Mouse (Mus musculus) forebrain, embryonic 14.5 days (tissue): Measurements from ENCODE around the gene C1rl. TPM values are rescaled to one million over a fixed set of nuclear protein-coding genes. Genes with fewer than 3 reads are reported as not detected.
"Not testable (repeated sequence)": the region's sequence is repeated elsewhere in the genome, so short reads cannot be mapped to it uniquely, and the experiment has no call there.

Experiments used
- ATAC-seq: fragments of 200-750 bp; cut with Nextera tagmentation; 2 replicates; pipeline ENCODE4 v1.8.0; 2017; ENCODE audit warnings: mild to moderate bottlenecking, moderate library complexity
- DNase-seq: peaks from one replicate; pipeline ENCODE4 v3.0.0-alpha.2; 2015; ENCODE audit warnings: low spot score
- H3K27ac ChIP-seq: fragments of 300-500 bp; sonication (generic); 2 replicates; pipeline ENCODE4 v1.5.1; 2014; ENCODE audit warnings: low read depth, mild to moderate bottlenecking, control low read depth, low read length, moderate library complexity
- H3K27me3 ChIP-seq: fragments of 300-500 bp; sonication (generic); replicated peaks from 2 replicates; pipeline ENCODE4 v1.6.1; 2014; ENCODE audit warnings: low read length, control low read depth, mixed read lengths; ENCODE audit not compliant: control insufficient read depth, insufficient read depth
- H3K36me3 ChIP-seq: fragments of 300-500 bp; sonication (generic); 2 replicates; pipeline ENCODE4 v1.6.1; 2014; ENCODE audit warnings: low read length, control low read depth; ENCODE audit not compliant: control insufficient read depth, insufficient read depth
- H3K4me1 ChIP-seq: fragments of 300-500 bp; sonication (generic); 2 replicates; pipeline ENCODE4 v1.6.1; 2014; ENCODE audit warnings: antibody characterized with exemption, low read length, control low read depth; ENCODE audit not compliant: control insufficient read depth, insufficient read depth
- H3K4me2 ChIP-seq: fragments of 300-500 bp; sonication (generic); 2 replicates; pipeline ENCODE4 v1.6.1; 2014; ENCODE audit warnings: mild to moderate bottlenecking, control low read depth, low read length
- H3K4me3 ChIP-seq: fragments of 300-500 bp; sonication (generic); 2 replicates; pipeline ENCODE4 v1.5.1; 2014; ENCODE audit warnings: low read depth, low read length, control low read depth
- H3K9ac ChIP-seq: fragments of 300-500 bp; sonication (generic); 2 replicates; pipeline ENCODE4 v1.6.1; 2014; ENCODE audit warnings: mild to moderate bottlenecking, low read length, control low read depth, moderate library complexity
- H3K9me3 ChIP-seq: fragments of 300-500 bp; sonication (generic); replicated peaks from 2 replicates; pipeline ENCODE4 v1.6.1; 2016; ENCODE audit warnings: low read length, control low read depth, mixed read lengths; ENCODE audit not compliant: control insufficient read depth
- WGBS: fragments of 180-500 bp; shearing (Covaris S2); extraction: QIAGEN DNeasy Blood & Tissue Kit; methylation state at CpG from one replicate; pipeline ENCODE4 v1.1.7; 2014; 5-methylcytosine and 5-hydroxymethylcytosine counted together
- polyA plus RNA-seq: library from polyadenylated mRNA; unstranded; fragments of >200 nt; fragmentation: Nextera tagmentation; extraction: Ambion mirVana; gene quantifications from 2 replicates; pipeline ENCODE4 v1.2.1, GENCODE M21; 2014

C1rl gene
- polyA plus RNA-seq, 1 experiment from 2014 or later, result 0.17 TPM

- Histone ChIP-seq H3K4me1 (no peaks in the 10 kb centered on the region), H3K9ac (no peak overlapping the region), H3K4me2 (no peak overlapping the region), H3K4me3 (no peak overlapping the region), H3K27ac (no peak overlapping the region), H3K27me3 (no peaks in the 10 kb centered on the region), H3K9me3 (no peaks in the 10 kb centered on the region), H3K36me3 (no peaks in the 10 kb centered on the region)
- no peak for ATAC-seq
- DNase-seq, result no peak
- WGBS, result 83% methylated on average over 10 of the region's 10 CpGs
These were observed 15.4 kb downstream of the C1rl start for GRCm38 (mm10) chr6:124508292-124508691.

GRCm38 (mm10) chr6:124509192-124509591 is 16.3 kb downstream of the C1rl start:
- H3K4me1 ChIP-seq, H3K9me3 ChIP-seq, H3K4me2 ChIP-seq, DNase-seq, H3K27me3 ChIP-seq, H3K9ac ChIP-seq, H3K4me3 ChIP-seq, H3K36me3 ChIP-seq, H3K27ac ChIP-seq, ATAC-seq: not testable (repeated sequence)
- WGBS, result 84% methylated on average over 3 of the region's 5 CpGs

- Histone ChIP-seq H3K4me2 (no peak overlapping the region), H3K4me3 (no peak overlapping the region), H3K27ac (no peak overlapping the region), H3K27me3 (no peaks in the 10 kb centered on the region), H3K36me3 (no peaks in the 10 kb centered on the region), H3K4me1 (no peaks in the 10 kb centered on the region), H3K9ac (no peak overlapping the region), H3K9me3 (no peaks in the 10 kb centered on the region)
- 75% methylated on average over 6 of the region's 6 CpGs for WGBS
- ATAC-seq (no peak), DNase-seq (no peak)
These were observed 19.0 kb downstream of the C1rl start for GRCm38 (mm10) chr6:124511936-124512335.

- no peak within 1 kb of the TSS for H3K4me3 ChIP-seq
- H3K27ac ChIP-seq, result no peak within 1 kb of the TSS
- H3K9me3 ChIP-seq, result no peaks in the 10 kb centered on the region
- 5% methylated on average over 6 of the region's 6 CpGs for WGBS
- DNase-seq (peak; percentile 56), ATAC-seq (no peak)
- no peak within 1 kb of the TSS for H3K9ac ChIP-seq
- H3K36me3 ChIP-seq, result no peaks in the 10 kb centered on the region
- H3K27me3 ChIP-seq, result no peaks in the 10 kb centered on the region
- no peaks in the 10 kb centered on the region for H3K4me1 ChIP-seq
- 0 out of 2 replicates have a peak within 1 kb of the TSS, but pooled peaks have one; percentile 20 for H3K4me2 ChIP-seq
These were observed 19.5 kb downstream of the C1rl start, which contains the start of gene C1ra for GRCm38 (mm10) chr6:124512355-124512836. C1ra (plus strand) TSS chr6:124512405.

DNA sequence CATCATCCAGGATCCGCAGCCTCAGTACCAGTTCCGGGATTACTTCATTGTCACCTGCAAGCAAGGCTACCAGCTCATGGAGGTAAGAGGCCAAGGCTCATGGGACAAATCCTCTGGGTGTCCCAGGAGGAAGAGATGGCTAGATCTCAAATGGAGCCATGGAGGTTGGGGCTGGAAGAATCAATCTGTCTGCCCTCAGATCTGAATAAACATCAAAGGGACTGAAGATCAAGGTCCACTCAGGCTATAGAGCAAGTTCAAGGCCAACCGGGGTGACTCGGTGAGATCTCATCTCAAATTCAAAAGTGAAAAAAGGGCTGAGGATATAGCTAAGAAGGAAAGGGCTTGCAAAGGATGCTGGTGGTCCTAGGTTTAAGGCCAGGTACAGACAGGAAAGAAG is 24.8 kb downstream of the C1rl start:
- DNase-seq, H3K36me3 ChIP-seq, H3K4me1 ChIP-seq, H3K9me3 ChIP-seq, H3K27ac ChIP-seq, H3K9ac ChIP-seq, H3K4me2 ChIP-seq, H3K4me3 ChIP-seq, H3K27me3 ChIP-seq, ATAC-seq: not testable (repeated sequence)
- WGBS, result 93% methylated on average over 4 of the region's 4 CpGs

GRCm38 (mm10) chr6:124522082-124522481 is 29.2 kb downstream of the C1rl start:
- ATAC-seq, DNase-seq, H3K27me3 ChIP-seq, H3K4me3 ChIP-seq, H3K27ac ChIP-seq, H3K9ac ChIP-seq, H3K4me1 ChIP-seq, H3K36me3 ChIP-seq, H3K9me3 ChIP-seq, H3K4me2 ChIP-seq: not testable (repeated sequence)
- 70% methylated on average over 7 of the region's 7 CpGs for WGBS

GRCm38 (mm10) chr6:124527881-124528280 is 35.0 kb downstream of the C1rl start:
- no peak overlapping the region for H3K9ac ChIP-seq
- no peaks in the 10 kb centered on the region for H3K27me3 ChIP-seq
- no peak for DNase-seq
- ATAC-seq, result no peak
- H3K9me3 ChIP-seq, result no peaks in the 10 kb centered on the region
- no peaks in the 10 kb centered on the region for H3K36me3 ChIP-seq
- WGBS, result 80% methylated on average over 3 of the region's 3 CpGs
- H3K4me1 ChIP-seq, result no peaks in the 10 kb centered on the region
- no peak overlapping the region for H3K4me2 ChIP-seq
- H3K4me3 ChIP-seq, result no peak overlapping the region
- no peak overlapping the region for H3K27ac ChIP-seq

GRCm38 (mm10) chr6:124531077-124531476 is 38.2 kb downstream of the C1rl start:
- 94% methylated on average over 8 of the region's 8 CpGs for WGBS
- H3K27ac ChIP-seq, result no peak overlapping the region
- no peak overlapping the region for H3K9ac ChIP-seq
- H3K4me2 ChIP-seq, result no peak overlapping the region
- no peak for ATAC-seq
- H3K36me3 ChIP-seq, result no peaks in the 10 kb centered on the region
- H3K9me3 ChIP-seq, result no peaks in the 10 kb centered on the region
- H3K4me3 ChIP-seq, result no peak overlapping the region
- no peak for DNase-seq
- no peaks in the 10 kb centered on the region for H3K27me3 ChIP-seq
- no peaks in the 10 kb centered on the region for H3K4me1 ChIP-seq

DNA sequence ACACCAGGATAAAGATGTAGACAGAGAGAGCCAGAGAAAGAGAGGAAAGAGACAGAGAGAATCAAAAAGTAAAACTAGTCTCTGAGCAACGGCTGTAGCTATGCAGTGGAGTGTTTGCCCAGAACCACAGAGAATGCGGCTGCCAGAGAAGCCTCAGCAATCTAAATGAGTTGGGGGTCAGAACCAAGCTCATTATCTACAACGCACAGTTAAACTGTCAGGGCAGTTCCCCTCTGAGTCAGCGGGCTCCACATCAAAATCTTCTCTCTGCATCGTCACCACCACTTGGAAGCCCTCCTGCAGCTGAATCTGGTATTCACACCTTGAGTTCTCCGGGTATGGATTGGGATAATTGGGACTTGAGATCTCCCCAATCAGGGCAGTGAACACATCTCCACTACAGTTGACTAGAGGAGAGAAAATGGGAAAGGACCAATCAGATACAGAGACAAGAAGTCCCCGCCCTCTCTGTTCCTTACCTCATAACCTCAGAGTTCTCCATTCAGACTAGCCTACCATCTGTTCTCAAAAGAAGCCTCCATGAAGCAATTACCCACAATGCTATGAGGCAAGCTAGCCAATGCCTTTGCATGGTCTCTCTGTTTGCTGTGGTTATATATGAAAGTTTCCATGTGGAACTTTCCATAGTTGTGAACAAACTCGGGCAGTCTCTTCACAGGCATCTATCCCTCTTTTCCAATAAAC is 43.4 kb downstream of the C1rl start:
- not testable (repeated sequence) for H3K9me3 ChIP-seq, ATAC-seq, H3K4me2 ChIP-seq, H3K27ac ChIP-seq, H3K27me3 ChIP-seq, H3K4me3 ChIP-seq, H3K9ac ChIP-seq, H3K36me3 ChIP-seq, DNase-seq, H3K4me1 ChIP-seq
- WGBS, result 81% methylated on average over 8 of the region's 8 CpGs
